Mouse (Mus musculus) spleen, embryonic (tissue): Measurements from ENCODE around the gene Rtn2.

Experiments
- CTCF ChIA-PET: fragments of 350-600 bp; sonication (Branson Sonifier 250); formaldehyde crosslinking; loops from one replicate; lab custom pipeline; 2022; lab: Charles Lee

Rtn2 gene

GRCm38 (mm10) chr7:19267051-19267450 is 15.4 kb upstream of the Rtn2 start:
- CTCF ChIA-PET = interaction anchor here (0.6 to 1.6 kb wide), 2 partner anchors 22 to 27 kb away, joined by 5 to 10 read pairs; no protein-coding TSS in a partner anchor

GRCm38 (mm10) chr7:19268993-19269681 is 13.3 kb upstream of the Rtn2 start:
- CTCF ChIA-PET = no interaction called here

GRCm38 (mm10) chr7:19269721-19270441 is 12.5 kb upstream of the Rtn2 start:
- CTCF ChIA-PET = interaction anchor here (0.6 to 1.0 kb wide), 5 partner anchors 21 to 53 kb away, joined by 3 to 7 read pairs (median 3); no protein-coding TSS in a partner anchor

GRCm38 (mm10) chr7:19270509-19271237 is 11.8 kb upstream of the Rtn2 start:
- CTCF ChIA-PET = interaction anchor here (0.5 to 1.3 kb wide), 8 partner anchors 22 to 254 kb away, joined by 3 to 7 read pairs (median 3); no protein-coding TSS in a partner anchor

GRCm38 (mm10) chr7:19271238-19272172 is 10.9 kb upstream of the Rtn2 start, which contains the start of gene Vasp:
Gene Vasp, minus strand, starts transcription at chr7:19271817.
- CTCF ChIA-PET = interaction anchor here (0.6 to 1.3 kb wide), 2 partner anchors 39 to 134 kb away, joined by 3 read pairs; no protein-coding TSS in a partner anchor

GRCm38 (mm10) chr7:19272173-19272764 is 10.2 kb upstream of the Rtn2 start:
- CTCF ChIA-PET = interaction anchor here (0.6 to 1.3 kb wide), 2 partner anchors 33 to 40 kb away, joined by 3 to 16 read pairs; no protein-coding TSS in a partner anchor

- CTCF ChIA-PET = interaction anchor here (0.6 to 1.1 kb wide), 3 partner anchors 9 to 58 kb away, joined by 3 to 4 read pairs (median 4); no protein-coding TSS in a partner anchor
Observed at GRCm38 (mm10) chr7:19276253-19276652, 6.2 kb upstream of the Rtn2 start.

GRCm38 (mm10) chr7:19279052-19279451 is 3.4 kb upstream of the Rtn2 start:
- CTCF ChIA-PET = interaction anchor here (0.5 kb wide), 1 partner anchor 32 kb away, joined by 3 read pairs; no protein-coding TSS in a partner anchor

- CTCF ChIA-PET = interaction anchor here (0.6 kb wide), 1 partner anchor 12 kb away, joined by 3 read pairs; no protein-coding TSS in a partner anchor
Observed at GRCm38 (mm10) chr7:19279581-19280114, 2.8 kb upstream of the Rtn2 start, which contains the start of gene Ppm1n. Gene Ppm1n, minus strand, starts transcription at chr7:19280064.

GRCm38 (mm10) chr7:19281680-19282304 is 632 bp upstream of the Rtn2 start:
- CTCF ChIA-PET = interaction anchor here (0.5 to 1.8 kb wide), 5 partner anchors 14 to 87 kb away, joined by 3 to 7 read pairs (median 4); no protein-coding TSS in a partner anchor

GRCm38 (mm10) chr7:19282791-19283405 is 474 bp downstream of the Rtn2 start:
- CTCF ChIA-PET = interaction anchor here (0.6 kb wide), 1 partner anchor 326 kb away, joined by 3 read pairs; no protein-coding TSS in a partner anchor

- CTCF ChIA-PET = interaction anchor here (0.6 kb wide), 1 partner anchor 327 kb away, joined by 3 read pairs; no protein-coding TSS in a partner anchor
Observed at GRCm38 (mm10) chr7:19283406-19283804, 981 bp downstream of the Rtn2 start.

- CTCF ChIA-PET = interaction anchor here (0.7 kb wide), 1 partner anchor 24 kb away, joined by 3 read pairs; no protein-coding TSS in a partner anchor
Observed at GRCm38 (mm10) chr7:19284763-19285162, 2.3 kb downstream of the Rtn2 start.

- CTCF ChIA-PET = no interaction called here
Observed at GRCm38 (mm10) chr7:19290969-19291596, 8.7 kb downstream of the Rtn2 start.

- CTCF ChIA-PET = interaction anchor here (0.7 to 1.2 kb wide), 4 partner anchors 14 to 118 kb away, joined by 3 to 7 read pairs (median 4); no protein-coding TSS in a partner anchor
Observed at GRCm38 (mm10) chr7:19295503-19296185, 13.2 kb downstream of the Rtn2 start.

GRCm38 (mm10) chr7:19297034-19297433 is 14.6 kb downstream of the Rtn2 start:
- CTCF ChIA-PET = interaction anchor here (0.7 kb wide), 1 partner anchor 64 kb away, joined by 6 read pairs; no protein-coding TSS in a partner anchor

- CTCF ChIA-PET = interaction anchor here (0.6 kb wide), 1 partner anchor 81 kb away, joined by 3 read pairs; no protein-coding TSS in a partner anchor
Observed at GRCm38 (mm10) chr7:19297794-19298193, 15.4 kb downstream of the Rtn2 start.
